Mouse (Mus musculus): ENCODE measurements at regions not wholly inside any gene's neighbourhood (a gene's known extent, or its start where the extent isn't known, plus 50 kb on each side); places are given as distances from the start of the nearest gene placed in this dataset.

DNA sequence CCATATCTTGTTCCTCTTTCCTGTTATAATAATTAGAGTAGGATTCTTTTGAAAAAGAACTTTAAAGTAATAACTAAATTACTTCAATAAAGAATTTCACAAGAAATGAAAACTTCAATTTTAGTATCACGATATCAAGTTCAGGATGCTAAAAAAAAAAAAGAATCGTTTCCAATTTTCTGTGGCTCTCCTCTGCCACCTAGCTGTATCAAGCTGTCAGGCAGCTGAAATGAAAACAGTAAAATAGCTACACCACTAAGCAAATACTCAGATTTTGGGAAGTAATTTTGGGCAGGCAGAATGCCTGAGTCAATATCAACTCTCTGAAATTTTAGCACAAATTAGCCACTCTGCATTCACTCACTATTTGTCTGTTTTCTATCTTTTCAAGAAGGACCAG, 694.5 kb upstream of the Arrdc3 start:
- no peak for DNase-seq (ENCODE audit: low read depth, low spot score)

DNA sequence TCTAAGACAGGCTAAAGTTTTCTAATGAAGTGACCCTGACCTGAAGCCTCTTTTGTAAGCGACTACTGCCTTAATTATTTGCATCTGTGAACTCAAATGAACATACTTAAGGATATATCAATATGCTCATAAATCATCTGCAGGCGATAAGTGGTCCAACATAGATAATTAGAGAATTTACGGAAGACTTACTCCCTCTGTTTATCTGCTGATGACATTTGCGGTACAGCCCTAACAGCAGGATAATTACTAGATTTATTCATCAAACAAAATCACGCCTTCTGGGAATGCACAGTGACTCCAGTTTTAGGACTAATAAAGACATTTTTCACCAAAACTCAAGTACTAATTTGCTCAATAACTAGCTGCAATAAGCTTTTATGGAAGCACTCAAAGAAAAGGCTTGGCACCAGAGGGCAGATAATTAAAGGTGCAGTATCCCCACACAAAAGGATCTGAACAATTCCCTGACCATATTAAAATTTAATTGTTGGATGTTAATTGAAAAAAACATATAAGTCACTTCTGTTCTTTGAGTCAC, 688.0 kb upstream of the Arrdc3 start:
- DNase-seq (ENCODE audit: low read depth, low spot score): no peak

DNA sequence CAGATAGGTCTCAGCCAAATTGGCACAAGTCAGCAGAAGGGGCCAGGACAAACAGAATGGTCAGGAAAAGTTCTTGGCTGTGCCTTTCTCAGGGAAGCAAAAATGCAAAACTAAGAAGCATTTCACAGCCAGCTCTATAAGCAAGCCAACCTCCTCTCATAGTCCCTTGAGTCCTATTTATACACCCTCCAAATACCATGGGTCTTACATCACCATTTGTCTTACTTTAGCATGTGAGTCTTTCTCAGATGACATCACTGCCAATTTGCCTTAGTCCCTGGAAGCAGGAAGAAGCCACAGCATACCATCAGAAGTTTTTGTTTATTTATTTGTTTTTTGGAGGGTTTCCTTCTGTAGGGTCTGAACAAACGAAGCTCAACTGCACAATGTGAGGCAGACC, 659.1 kb upstream of the Arrdc3 start:
- DNase-seq (ENCODE audit: low read depth, low spot score): no peak

DNA sequence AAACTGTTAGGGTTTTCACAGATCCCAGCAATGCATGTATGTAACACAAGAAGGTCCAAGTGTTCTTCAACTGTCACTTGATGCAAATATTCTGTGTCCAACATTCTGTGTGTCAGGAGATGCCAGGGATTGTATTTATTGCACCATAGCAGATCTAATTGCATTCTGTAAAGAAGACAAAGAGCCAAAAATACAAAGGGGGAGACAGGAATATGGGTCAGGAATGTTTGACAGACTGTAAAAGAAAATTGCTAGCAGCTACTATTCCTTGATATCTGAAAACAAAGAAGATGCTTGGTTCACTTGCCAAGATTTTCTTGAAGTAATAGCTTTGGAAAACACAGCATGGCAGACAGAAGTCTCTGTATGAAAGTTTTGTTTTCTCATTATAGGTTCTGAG, 651.8 kb upstream of the Arrdc3 start:
- no peak for DNase-seq (ENCODE audit: low read depth, low spot score)

DNA sequence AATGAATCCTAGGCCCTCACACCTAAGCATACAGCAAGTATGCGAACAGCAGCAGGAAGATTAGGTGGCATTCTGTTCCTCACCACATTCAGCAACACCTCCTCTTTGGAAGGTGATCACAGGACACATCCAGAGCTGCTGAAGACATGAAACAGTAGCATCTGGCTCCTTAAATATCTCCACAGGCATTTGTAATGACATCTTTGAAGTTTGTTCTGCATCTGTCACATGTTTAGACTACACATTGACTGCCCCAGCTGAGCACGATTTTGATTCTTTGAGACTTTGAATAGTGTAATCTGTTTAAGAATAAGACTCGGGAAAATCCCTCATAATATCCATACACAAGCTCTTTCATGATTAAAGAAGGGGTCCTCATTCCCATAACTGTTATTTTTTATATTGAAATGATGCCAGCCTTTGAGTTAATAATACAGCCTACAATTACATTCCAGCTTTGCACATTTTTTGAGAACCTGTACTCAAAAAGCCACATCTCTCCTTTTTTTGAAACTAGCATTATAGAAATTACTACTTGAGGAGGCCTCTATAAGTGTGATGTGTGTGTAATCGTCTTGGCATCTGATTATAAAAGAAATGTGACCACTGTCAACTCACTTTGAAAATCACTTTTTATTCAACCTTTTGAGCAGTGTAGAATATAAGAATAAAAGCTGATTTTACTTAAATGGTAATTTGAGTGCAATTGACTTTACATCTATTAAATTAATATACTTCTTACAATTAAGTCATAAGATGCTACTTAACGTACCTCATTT, 647.7 kb upstream of the Arrdc3 start:
- no peak for DNase-seq (ENCODE audit: low read depth, low spot score)

DNA sequence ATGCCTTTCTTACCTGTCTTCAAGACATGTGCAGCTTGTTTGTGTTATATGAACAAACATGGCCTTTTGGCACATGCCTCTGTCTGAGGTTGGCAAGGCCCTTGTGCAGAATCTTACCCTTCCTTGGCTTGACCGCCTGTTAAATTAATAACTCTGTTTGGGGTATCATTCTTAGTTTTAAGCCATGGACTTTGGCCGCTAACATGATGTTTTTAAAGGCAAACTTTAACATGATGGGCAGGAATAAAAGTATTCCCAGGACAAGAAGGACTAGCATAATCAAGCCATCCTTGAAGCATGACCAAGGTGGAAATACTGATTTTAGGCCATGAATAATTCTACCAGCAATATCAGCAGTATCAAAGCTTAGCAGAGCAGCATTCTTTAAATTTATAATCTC, 620.4 kb upstream of the Arrdc3 start:
- DNase-seq (ENCODE audit: low read depth, low spot score): no peak

DNA sequence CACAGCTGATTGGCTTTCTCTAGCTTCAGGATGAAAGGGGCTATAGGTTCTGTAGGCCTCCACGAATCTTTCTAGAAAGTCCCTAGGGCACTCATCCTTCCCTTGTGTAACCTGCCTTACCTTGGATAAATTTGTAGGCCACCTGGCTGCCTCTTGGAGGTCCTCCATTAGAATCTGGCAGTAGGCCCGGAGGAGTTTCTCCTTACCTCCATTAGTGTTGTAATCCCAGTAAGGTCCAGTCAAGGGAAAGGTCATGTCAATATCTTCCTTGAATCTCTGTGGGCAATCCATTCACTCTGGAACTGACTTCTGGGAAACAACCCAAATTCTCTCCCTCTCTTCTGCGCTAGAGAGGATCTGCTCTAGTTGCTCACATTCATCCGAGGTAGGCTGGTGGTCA, 616.1 kb upstream of the Arrdc3 start:
- DNase-seq (ENCODE audit: low read depth, low spot score): no peak

DNA sequence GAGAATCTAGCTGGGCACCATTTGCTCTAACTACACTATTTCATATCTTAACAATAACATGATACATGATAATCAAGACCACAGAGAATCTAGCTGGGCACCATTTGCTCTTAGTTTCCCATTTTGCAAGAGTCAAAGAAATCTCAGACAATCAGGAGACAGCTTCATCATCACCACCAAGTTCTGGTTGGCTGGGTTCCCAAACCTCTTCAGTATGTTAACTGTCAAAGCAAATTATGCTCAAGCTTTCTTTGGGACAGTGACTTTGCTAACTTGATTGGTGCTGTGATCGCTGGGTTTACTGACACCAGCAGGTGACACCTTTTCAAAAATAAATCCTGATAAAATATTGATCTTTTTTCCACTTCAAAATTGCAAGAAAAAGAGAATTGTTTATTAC, 609.2 kb upstream of the Arrdc3 start:
- no peak for DNase-seq (ENCODE audit: low read depth, low spot score)

DNA sequence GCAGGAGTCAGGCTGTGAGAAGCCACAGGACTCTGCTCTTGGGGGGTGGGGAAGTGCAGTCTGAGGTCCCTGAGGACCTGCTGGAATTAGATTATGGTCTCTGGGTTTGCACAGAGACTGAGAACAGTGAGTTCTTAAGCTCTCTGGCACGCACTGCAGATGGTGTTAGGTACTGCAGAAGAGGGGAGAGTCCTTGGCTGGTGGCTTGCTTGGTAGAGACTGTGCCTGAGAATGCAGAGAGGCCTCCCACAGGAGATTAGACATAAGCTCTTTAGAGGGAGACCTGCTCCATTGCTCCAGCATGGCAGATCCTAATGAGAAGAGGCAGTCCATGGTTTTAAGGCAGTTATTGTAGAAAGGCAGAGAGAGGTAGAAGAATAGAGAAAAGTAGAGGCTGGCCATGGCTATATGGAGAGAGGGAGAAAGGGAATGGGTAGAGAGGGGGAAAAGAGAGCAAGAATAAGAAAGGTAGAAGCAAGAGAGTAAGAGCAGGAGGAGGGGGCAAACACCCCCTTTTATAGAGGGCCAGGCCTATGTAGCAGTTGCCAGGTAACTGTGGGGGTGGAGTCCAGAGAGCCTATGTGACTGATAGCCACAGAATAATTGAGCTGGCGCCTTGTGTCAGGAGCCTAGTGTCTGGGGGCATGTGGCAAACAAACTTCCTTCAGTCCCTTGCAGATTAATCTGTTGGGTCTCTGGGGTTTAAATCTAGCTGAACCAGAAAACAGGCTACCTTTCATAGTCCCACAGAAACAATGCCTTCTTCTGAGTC, 591.3 kb upstream of the Arrdc3 start:
- DNase-seq (ENCODE audit: low read depth, low spot score): no peak

DNA sequence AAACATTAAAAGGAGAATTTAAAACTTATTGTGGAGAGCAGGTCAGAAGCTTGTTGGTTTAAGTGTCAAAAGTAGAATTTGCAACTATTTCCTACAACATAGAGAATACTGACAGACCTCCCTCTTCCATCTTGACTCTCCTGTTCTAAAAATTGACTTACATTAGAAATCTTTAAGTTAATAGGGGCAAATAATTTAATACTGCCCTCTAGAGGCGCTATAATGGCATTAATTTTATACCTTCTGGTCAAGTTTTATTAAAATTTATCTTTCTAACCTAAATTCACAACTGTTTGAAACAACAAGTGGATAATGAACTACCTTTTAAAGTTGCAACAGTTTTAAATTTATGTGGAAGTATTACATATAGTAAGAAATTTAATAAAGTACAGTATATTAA, 587.5 kb upstream of the Arrdc3 start:
- peak; percentile 17 for DNase-seq (ENCODE audit: low read depth, low spot score)

DNA sequence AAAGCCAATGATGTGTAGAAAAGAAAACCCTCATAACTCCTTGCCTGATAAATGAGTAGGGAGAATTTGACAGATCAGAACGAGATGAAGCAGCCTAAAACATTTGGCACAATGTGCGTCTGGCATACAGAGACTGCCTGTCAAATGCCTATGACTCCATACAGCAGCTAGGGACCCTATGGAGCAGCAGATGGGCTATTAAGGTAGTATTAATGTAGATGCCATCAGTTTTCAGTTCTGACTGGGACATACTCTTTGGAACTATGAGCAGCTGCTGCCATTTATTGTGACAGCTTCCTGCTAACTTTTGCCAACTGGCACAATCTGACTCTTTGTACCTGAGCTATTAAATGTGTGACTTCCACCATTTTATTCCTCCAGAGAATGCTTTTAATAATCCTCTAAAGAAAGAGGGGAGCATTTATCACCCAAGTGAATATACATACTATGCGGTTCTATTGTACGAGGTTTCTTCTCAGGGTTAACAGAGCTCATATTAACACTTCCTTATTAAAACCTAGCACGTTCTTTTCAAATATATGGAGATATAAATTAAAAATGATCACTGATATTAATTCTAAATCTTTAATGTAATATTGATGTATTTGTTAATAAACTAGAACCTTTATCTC, 549.0 kb upstream of the Arrdc3 start:
- DNase-seq (ENCODE audit: low read depth, low spot score): no peak

DNA sequence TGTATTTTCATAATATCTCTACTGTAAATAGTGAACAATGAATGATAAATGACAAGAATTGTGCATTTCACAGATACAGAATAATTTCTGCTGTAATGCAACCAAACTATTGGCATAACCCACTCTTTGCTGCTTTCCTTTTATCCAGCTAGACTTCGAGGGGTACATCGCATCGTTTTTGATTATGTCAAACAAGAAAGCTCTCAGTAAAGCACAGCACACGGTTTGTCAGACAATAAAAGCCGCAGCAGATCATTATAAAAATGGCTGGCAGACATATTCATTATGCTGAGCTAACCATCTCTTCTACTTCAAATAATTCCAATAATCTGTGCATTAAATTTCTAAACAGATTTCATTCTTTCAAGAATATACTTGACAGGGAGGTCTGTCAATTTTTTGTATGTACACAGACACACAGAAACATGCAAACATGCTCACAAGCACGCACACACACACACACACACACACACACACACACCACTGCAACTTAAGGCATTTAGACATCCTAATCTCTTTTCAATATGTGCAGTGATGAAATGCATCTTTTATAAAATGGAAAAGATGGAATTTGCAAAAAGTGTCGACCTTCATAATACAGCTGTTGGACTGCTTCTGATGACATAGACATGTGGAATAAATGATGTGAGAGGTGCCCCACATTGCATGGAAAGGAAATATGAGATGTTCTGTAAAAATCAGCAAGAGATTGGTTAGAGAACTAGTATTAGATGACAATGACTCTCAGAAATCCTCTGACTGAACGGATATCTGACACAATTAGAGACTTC, 548.1 kb upstream of the Arrdc3 start:
- no peak for DNase-seq (ENCODE audit: low read depth, low spot score)

DNA sequence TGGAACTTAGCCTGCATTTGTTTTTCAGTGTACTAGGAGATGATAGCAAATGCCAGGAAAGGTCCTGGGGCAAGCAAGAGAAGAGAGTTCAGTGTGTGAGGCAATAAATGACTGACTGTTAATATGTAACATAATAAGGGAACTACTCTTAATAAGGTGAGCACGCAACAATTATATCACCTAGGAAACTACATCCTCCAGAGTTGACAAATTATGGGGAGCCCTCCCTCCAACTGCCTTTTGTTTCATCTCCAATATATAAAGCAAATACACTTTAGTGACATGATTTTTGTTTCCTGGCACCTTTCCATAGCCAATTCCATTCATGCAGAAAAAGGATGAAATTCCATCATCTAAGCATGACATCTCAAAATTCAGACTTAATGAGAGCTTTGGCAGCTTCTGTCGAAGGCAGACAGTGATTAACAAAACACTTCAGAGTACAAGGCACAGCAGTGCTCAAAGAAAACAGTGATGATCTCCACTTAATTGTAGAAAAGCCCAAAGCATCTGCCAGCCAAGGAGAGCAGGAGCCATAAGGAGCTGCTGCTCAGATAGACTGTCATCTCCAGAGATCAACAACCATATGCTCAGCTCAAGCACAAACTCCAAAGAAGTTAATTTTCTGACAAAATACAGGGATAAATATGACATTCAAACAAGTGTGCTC, 536.1 kb upstream of the Arrdc3 start:
- no peak for DNase-seq (ENCODE audit: low read depth, low spot score)

DNA sequence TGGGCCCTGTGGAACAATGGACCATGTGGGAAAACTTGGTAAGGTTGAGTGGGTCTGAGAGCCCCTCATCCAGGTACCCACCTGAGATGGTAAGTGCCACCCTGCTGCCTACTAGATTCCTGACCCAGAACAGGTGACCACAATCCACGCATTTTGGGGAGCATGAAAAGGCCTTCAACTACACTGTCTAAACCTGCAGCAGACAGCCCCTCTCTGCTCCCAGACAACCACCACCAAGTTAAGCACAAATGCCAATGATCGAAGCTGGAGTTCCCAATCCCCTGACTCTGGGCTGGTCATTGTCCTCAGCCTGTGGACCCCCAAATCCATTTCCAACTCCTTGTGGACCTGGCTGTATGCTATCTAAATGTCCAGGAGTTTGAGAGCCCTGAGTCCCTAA, 517.2 kb upstream of the Arrdc3 start:
- no peak for DNase-seq (ENCODE audit: low read depth, low spot score)

DNA sequence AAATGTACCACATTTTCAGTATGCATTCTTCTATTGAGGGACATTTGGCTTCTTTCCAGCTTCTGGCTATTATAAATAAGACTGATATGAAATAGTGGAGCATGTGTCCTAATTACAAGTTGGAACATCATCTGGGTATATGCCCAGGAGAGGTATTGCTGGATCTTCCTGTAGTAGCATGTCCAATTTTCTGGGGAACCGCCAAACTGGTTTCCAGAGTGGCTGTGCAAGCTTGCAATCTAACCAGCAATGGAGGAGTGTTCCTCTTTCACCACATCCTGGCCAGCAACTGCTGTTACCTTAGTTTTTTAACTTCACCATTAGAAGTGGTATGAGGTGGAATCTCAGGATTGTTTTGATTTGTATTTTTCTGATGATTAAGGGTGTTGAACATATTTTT, 512.7 kb upstream of the Arrdc3 start:
- no peak for DNase-seq (ENCODE audit: low read depth, low spot score)

DNA sequence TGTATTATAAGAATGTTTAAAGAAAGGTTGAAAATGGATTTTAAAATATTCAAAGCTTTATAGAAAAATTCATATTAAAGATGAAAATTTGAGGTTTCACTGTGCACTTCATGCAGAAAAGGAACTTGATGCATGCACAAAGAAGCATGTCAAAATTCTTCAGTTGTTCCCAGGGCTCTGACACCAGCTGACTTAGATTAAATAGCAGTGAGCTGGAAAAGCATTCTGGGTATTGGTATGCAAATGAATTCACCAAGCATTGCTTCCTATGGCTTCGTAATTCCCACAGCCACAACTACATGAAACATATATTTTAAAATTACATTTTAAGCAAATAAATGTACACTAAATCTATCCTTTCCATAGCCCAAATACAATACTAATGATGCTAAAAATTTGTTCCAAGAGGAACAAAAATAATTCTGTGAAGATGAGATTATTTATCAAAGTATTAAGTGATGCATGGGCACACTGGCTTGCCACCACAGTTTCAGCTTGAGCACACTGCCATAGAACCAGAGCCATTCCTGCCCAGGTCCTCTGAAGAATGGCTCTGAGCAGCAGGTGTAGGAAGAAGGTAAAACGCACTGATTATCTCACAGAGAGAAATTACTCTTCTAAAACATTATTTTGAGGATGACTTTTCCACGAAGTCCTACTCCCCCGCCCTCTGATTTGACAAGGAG, 501.8 kb upstream of the Arrdc3 start:
- DNase-seq (ENCODE audit: low read depth, low spot score): no peak

DNA sequence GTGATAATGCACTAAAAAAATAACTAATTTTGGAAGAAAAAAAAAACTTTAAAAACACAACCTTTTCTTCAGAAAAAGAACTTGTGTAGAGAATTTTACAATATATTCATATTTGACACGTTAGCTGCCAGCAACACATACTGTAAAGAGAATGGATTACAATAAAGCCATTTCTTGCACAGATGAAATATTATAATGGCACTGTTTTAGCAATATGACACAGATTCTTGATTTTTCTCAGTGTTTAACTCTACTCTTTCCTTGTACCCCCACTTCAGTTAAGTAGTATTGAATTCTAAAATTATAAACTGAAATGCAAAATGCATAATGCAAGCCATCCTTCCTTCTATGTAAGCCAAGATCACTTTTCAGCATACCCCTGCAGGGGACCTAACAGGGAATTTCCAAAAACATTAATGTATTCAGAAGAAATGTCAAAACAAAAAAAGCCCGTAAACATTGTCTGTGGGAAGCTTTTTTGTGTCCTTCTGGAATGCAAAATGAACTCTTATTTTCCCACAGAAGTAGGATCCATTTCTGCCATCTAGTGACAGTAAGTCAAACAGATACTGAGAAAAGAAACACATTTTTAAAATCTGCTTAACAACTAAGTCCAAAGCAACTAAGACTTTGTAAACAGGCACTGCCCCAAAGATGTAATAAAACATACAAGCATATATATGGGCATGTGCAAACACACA, 501.1 kb upstream of the Arrdc3 start:
- DNase-seq (ENCODE audit: low read depth, low spot score): no peak

DNA sequence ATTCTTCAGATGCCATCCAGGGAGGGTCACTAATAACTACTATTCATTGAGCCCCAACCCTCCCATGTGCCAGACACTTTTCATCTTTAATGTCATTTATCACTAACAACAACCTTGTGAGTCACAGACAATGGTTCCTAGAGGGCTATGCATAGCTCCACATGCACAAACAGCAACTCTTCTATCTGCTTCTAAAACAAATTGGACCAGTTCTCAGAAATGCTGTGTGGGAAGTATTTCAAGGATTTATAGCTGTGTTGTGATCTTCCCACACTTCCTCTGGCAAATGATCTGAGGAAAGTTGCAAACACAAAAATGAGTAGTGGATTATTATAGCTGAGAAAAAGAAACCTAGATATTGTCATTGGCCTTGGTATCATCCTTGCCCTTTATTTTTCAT, 474.3 kb upstream of the Arrdc3 start:
- no peak for DNase-seq (ENCODE audit: low read depth, low spot score)

DNA sequence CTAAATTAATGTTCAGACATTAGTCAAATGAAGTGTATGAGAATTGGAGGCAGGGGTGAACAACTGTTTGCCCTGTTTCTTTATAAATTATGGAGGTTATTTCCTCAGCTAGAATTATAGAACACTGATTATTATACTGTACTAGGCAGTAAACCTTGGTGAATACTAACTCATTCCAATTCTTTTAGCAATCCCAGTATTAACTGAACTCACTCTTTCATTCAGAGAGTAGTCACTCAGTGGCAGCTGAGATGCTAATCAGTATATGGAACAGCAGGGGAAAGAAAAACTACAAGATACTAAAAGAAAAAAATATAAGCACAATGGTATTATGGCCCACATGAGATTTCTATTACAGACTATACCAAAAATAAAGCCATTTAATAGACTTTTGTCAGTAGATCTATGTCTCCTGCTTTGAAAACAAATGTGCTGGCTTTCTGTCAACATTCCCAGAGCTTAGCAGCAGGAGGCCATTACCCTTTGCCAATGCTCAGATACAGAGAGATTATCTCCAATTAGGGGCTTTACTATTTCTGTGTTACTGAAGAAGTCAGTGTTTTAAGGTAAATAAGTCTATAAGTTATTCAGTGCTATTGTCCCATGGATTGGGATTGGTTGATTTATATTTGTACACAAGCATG, 473.3 kb upstream of the Arrdc3 start:
- DNase-seq (ENCODE audit: low read depth, low spot score): no peak

Data from 3T3-L1 (cell line).